Mouse (Mus musculus) spleen, postnatal 10 days (tissue): ENCODE results near the gene Cog5.
"Not testable (repeated sequence)": the region's sequence is repeated elsewhere in the genome, so short reads cannot be mapped to it uniquely, and the experiment has no call there.

Experiments
- DNase-seq, 2 experiments: peaks; one replicate each; pipeline ENCODE4 v3.0.0; 2021 to 2022; ENCODE audit warnings: low spot score in 2 of 2

Cog5 gene

GRCm38 (mm10) chr12:31654197-31654964, at the start of gene Cog5, which contains the start of gene Dus4l:
Gene Cog5 (plus strand): TSS chr12:31654869.
Gene Dus4l (minus strand): TSS chr12:31654826.
- peak; percentile 97 to 99 for DNase-seq

GRCm38 (mm10) chr12:31604894-31605293, 49.8 kb upstream of the Cog5 start:
- DNase-seq: no peak

- DNase-seq: no peak
Measured at GRCm38 (mm10) chr12:31608138-31608537, 46.5 kb upstream of the Cog5 start.

GRCm38 (mm10) chr12:31613353-31613752, 41.3 kb upstream of the Cog5 start:
- no peak for DNase-seq

- DNase-seq: no peak
Measured at GRCm38 (mm10) chr12:31620106-31620505, 34.6 kb upstream of the Cog5 start.

GRCm38 (mm10) chr12:31625016-31625415, 29.7 kb upstream of the Cog5 start:
- no peak for DNase-seq

GRCm38 (mm10) chr12:31628396-31628795, 26.3 kb upstream of the Cog5 start:
- DNase-seq: not testable (repeated sequence)

- peak; percentile 43 to 54 for DNase-seq
Measured at GRCm38 (mm10) chr12:31633970-31634342, 20.7 kb upstream of the Cog5 start.

- peak; percentile 72 to 87 for DNase-seq
Measured at GRCm38 (mm10) chr12:31634343-31635239, 20.1 kb upstream of the Cog5 start, which contains the start of gene Bcap29. Gene Bcap29 (minus strand): TSS chr12:31634658.

- DNase-seq: no peak
Measured at GRCm38 (mm10) chr12:31635240-31635607, 19.4 kb upstream of the Cog5 start.

GRCm38 (mm10) chr12:31653611-31654010, 1.1 kb upstream of the Cog5 start:
- no peak for DNase-seq

GRCm38 (mm10) chr12:31654965-31655477, 352 bp downstream of the Cog5 start:
- DNase-seq: no peak

- DNase-seq: no peak
Measured at GRCm38 (mm10) chr12:31656841-31657240, 2.2 kb downstream of the Cog5 start.

- DNase-seq: no peak
Measured at GRCm38 (mm10) chr12:31665999-31666398, 11.3 kb downstream of the Cog5 start.

- DNase-seq: no peak
Measured at GRCm38 (mm10) chr12:31667187-31667586, 12.5 kb downstream of the Cog5 start.

- DNase-seq: no peak
Measured at GRCm38 (mm10) chr12:31686679-31687078, 32.0 kb downstream of the Cog5 start.

GRCm38 (mm10) chr12:31693278-31693677, 38.6 kb downstream of the Cog5 start:
- no peak for DNase-seq

GRCm38 (mm10) chr12:31700623-31701347, 46.1 kb downstream of the Cog5 start:
- DNase-seq: no peak

- no peak for DNase-seq
Measured at GRCm38 (mm10) chr12:31701411-31701810, 46.7 kb downstream of the Cog5 start.

- no peak for DNase-seq
Measured at GRCm38 (mm10) chr12:31703904-31704303, 49.2 kb downstream of the Cog5 start.

GRCm38 (mm10) chr12:31706168-31706567, 51.5 kb downstream of the Cog5 start:
- DNase-seq: no peak

- DNase-seq: no peak
Measured at GRCm38 (mm10) chr12:31707531-31707930, 52.9 kb downstream of the Cog5 start.
